Mouse (Mus musculus) intestine, embryonic 14.5 days (tissue): ENCODE results near the gene Pik3cd. TPM values are rescaled to one million over a fixed set of nuclear protein-coding genes. Genes with fewer than 3 reads are reported as not detected.

Source experiments
- ATAC-seq: fragments of 200-750 bp; cut with Nextera tagmentation; replicated peaks from 2 replicates; pipeline ENCODE4 v1.8.0; 2017; ENCODE audit warnings: low read depth, moderate number of reproducible peaks, moderate TSS enrichment, moderate library complexity; ENCODE audit not compliant: low FRiP score, low TSS enrichment
- DNase-seq: peaks from one replicate; pipeline ENCODE4 v3.0.0-alpha.2; 2018; ENCODE audit warnings: low spot score
- H3K27ac ChIP-seq: fragments of 300-500 bp; sonication (generic); 2 replicates; pipeline ENCODE4 v1.5.1; 2014; ENCODE audit warnings: low read depth, mild to moderate bottlenecking, control low read depth
- H3K27me3 ChIP-seq: fragments of 300-500 bp; sonication (generic); replicated peaks from 2 replicates; pipeline ENCODE4 v1.6.1; 2014; ENCODE audit warnings: low read length, control low read depth; ENCODE audit not compliant: control insufficient read depth, insufficient read depth
- H3K36me3 ChIP-seq: fragments of 300-500 bp; sonication (generic); 2 replicates; pipeline ENCODE4 v1.6.1; 2014; ENCODE audit warnings: low read length, control low read depth; ENCODE audit not compliant: control insufficient read depth, insufficient read depth
- H3K4me1 ChIP-seq: fragments of 300-500 bp; sonication (generic); replicated peaks from 2 replicates; pipeline ENCODE4 v1.6.1; 2014; ENCODE audit warnings: low read length, control low read depth, mixed read lengths; ENCODE audit not compliant: control insufficient read depth, insufficient read depth
- H3K4me2 ChIP-seq: fragments of 300-500 bp; sonication (generic); 2 replicates; pipeline ENCODE4 v1.6.1; 2014; ENCODE audit warnings: low read length
- H3K4me3 ChIP-seq: fragments of 300-500 bp; sonication (generic); 2 replicates; pipeline ENCODE4 v1.5.1; 2014; ENCODE audit warnings: low read depth, low read length, control low read depth, mixed read lengths
- H3K9ac ChIP-seq: fragments of 300-500 bp; sonication (generic); 2 replicates; pipeline ENCODE4 v1.6.1; 2014; ENCODE audit warnings: mild to moderate bottlenecking, low read length
- H3K9me3 ChIP-seq: fragments of 300-500 bp; sonication (generic); 2 replicates; pipeline ENCODE4 v1.6.1; 2016; ENCODE audit warnings: low read length, control low read depth; ENCODE audit not compliant: control insufficient read depth
- WGBS: fragments of 180-500 bp; shearing (Covaris S2); extraction: QIAGEN DNeasy Blood & Tissue Kit; methylation state at CpG from one replicate; pipeline ENCODE4 v1.1.7; 2014; 5-methylcytosine and 5-hydroxymethylcytosine counted together
- polyA plus RNA-seq: library from polyadenylated mRNA; unstranded; fragments of >200 nt; fragmentation: Nextera tagmentation; extraction: Ambion mirVana; gene quantifications from 2 replicates; pipeline ENCODE4 v1.2.1, GENCODE M21; 2014

The Pik3cd gene
- polyA plus RNA-seq, 1 experiment from 2014 or later = 5.2 TPM

- DNase-seq (peak; percentile 94), ATAC-seq (peak; percentile 88)
- Histone ChIP-seq H3K27me3 (no peaks in the 10 kb centered on the region), H3K4me1 (peaks cover 32% of the 10 kb centered on the region), H3K27ac (peak within 1 kb of the TSS; percentile 76), H3K9me3 (no peaks in the 10 kb centered on the region), H3K4me3 (peak within 1 kb of the TSS; percentile 67), H3K9ac (peak within 1 kb of the TSS; percentile 78), H3K4me2 (peak within 1 kb of the TSS; percentile 96), H3K36me3 (no peaks in the 10 kb centered on the region)
- under 1% methylated on average over 85 of the region's 97 CpGs for WGBS
These were observed 35.3 kb upstream of the Pik3cd start, which contains the start of gene Tmem201 for GRCm38 (mm10) chr4:149737383-149738324. TSS of gene Tmem201 (minus strand) at chr4:149738044.

DNA sequence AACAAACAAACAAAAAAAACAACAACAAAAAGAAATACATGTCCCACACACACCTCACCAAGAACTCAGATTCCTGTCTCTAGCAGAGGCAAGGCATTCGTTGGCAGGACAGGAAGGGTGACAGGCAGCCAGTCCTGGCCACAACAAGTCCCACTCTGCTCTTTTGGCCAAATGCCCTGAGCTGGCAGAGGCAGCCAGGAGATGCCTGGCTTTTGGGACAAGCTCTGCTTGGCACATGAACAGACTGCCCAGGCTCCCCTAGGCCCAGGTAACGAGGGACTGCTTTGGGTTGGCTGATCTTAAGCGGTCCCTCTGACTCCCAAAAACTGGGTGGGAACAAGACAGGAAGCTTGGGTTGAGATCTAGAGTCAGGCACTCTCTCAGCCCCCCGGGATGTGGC lies 34.2 kb upstream of the Pik3cd start:
- Histone ChIP-seq H3K36me3 (0 out of 2 replicates have a peak, but pooled peaks cover 4% of the 10 kb centered on the region), H3K9ac (peak overlapping the region; percentile 78), H3K9me3 (no peaks in the 10 kb centered on the region), H3K4me1 (peaks cover 34% of the 10 kb centered on the region), H3K4me2 (peak overlapping the region; percentile 96), H3K27me3 (no peaks in the 10 kb centered on the region), H3K27ac (no peak overlapping the region), H3K4me3 (peak overlapping the region; percentile 67)
- ATAC-seq (no peak), DNase-seq (no peak)
- 37% methylated on average over 4 of the region's 4 CpGs for whole genome bisulfite sequencing

DNA sequence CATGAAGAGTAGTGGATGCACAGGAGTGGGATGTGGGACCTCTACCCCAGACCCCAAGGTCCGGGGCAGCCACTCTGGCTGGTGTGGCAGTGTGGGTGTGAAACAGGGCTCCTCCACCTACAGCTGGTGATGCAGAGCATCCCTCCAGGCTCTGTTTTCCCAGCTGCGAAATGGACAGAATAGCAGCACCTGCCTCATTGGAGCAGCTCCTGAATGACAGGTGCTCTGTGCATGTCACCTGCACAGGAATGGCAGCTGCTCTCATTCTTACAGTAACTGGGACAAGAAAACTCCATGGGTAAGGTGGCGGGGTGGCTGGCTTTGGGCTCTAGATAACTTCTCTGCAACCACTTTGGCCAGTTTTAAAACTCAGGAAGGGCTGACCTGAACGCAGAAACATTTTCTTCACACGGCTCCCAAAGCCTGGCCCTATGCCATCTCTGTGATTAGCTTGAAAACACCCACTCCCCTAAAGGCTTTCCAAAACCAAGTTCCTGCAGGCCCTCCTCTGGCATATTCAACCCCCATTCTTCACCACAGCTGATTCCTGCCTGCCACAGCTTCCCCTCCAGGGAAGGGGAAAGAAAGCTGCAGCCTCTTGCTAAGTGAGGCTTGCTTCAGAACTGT lies 33.4 kb upstream of the Pik3cd start:
- H3K4me1 ChIP-seq = peaks cover 34% of the 10 kb centered on the region
- 70% methylated on average over 5 of the region's 5 CpGs for WGBS

DNA sequence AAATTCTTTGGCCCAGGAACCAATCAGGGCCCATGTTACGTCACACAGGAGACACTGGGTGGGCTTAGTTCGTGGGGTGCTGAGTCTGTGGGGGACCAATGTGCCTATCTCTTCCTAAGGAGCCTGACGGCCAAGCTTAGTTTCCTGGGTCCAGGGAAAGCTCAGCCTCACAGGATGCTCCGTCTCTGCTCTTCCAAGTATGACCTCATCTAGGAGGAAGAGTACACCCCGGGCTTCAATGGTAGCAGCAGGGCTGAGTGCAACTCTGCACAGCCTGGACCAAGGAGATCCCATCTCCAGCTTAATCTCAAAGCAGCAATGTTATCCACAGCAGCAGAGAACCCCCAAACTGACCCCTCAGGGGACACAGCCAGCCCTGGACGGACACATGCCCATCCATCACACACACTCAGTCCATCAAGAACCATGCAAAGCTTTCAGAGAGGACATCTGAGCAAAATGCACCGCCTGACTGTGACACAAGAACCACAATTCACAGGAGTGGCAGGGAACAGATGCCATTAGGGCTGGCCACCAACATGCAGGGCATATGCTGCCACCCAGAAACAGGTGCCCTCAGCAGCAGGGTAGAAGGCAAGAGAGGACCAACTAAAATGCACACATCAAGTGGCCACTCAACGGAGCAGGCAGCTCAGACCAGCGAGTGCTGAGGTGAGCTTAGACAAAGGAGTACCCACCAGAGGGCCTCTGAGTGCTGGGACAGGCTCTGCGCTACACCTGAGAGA lies 32.5 kb upstream of the Pik3cd start:
- H3K4me1 ChIP-seq = peaks cover 34% of the 10 kb centered on the region
- H3K27me3 ChIP-seq = no peaks in the 10 kb centered on the region
- DNase-seq = no peak
- peaks cover 20% of the 10 kb centered on the region for H3K36me3 ChIP-seq
- H3K4me2 ChIP-seq = no peak overlapping the region
- H3K27ac ChIP-seq = no peak overlapping the region
- H3K9me3 ChIP-seq = no peaks in the 10 kb centered on the region
- 78% methylated on average over 10 of the region's 10 CpGs for WGBS
- no peak for ATAC-seq
- H3K4me3 ChIP-seq = no peak overlapping the region
- H3K9ac ChIP-seq = no peak overlapping the region

More for the DNA sequence above, 33.4 kb upstream of the Pik3cd start:
- no peaks in the 10 kb centered on the region for H3K9me3 ChIP-seq
- H3K9ac ChIP-seq = no peak overlapping the region
- H3K27ac ChIP-seq = no peak overlapping the region
- peak overlapping the region; percentile 96; the same call in 1 of the 2 replicates for H3K4me2 ChIP-seq
- H3K27me3 ChIP-seq = no peaks in the 10 kb centered on the region
- no peak for DNase-seq
- H3K4me3 ChIP-seq = no peak overlapping the region
- no peak for ATAC-seq
- peaks cover 12% of the 10 kb centered on the region for H3K36me3 ChIP-seq

DNA sequence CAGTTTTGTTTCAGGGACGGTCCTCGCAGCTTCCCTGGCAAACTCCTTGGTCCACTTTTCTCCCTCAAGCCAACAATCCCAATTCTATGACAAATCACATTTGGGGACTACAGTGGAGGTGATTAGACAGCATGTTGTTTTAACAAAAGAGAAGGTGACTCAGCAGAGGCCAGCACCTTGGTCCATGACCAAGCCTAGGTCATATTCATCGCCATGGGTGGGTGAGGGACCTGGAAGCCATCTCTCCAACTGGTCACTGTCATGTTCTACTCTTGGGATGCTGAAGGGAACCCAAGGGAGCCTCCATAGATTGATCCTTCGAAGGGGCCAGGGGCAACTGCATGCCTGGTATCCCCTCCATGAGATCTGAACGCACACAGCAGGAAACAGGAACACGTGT lies 31.9 kb upstream of the Pik3cd start:
- H3K4me1 ChIP-seq = peaks cover 34% of the 10 kb centered on the region
- ATAC-seq (no peak), DNase-seq (no peak)
- WGBS = 80% methylated on average over 6 of the region's 6 CpGs
- no peaks in the 10 kb centered on the region for H3K27me3 ChIP-seq
- no peak overlapping the region for H3K4me3 ChIP-seq
- H3K36me3 ChIP-seq = peaks cover 27% of the 10 kb centered on the region
- peak overlapping the region; percentile 33; the same call in 1 of the 2 replicates for H3K27ac ChIP-seq
- no peaks in the 10 kb centered on the region for H3K9me3 ChIP-seq
- no peak overlapping the region for H3K9ac ChIP-seq
- no peak overlapping the region for H3K4me2 ChIP-seq

DNA sequence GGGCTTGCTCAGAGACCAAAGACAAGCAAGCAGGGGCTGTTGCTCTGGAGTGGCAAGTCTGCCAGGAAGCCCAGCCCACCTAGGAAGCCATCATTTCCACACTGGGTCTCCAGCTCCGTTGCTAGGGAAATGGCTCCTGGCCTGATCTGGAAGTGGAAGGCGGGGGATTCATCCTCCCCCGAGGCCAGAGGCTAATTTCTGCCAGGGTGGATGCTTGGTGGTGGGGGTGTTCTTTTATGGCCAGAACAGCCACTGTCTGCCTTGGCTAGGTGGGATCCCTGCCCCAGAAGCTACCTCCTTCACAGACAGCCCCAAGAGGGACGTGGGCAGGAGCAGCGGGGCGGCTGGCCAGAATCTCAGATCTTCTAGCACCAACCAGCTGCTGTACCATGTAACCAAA lies 31.4 kb upstream of the Pik3cd start:
- Histone ChIP-seq H3K9me3 (no peaks in the 10 kb centered on the region), H3K9ac (no peak overlapping the region), H3K4me1 (peaks cover 34% of the 10 kb centered on the region), H3K4me2 (no peak overlapping the region), H3K4me3 (no peak overlapping the region), H3K27ac (peak overlapping the region; percentile 33; the same call in 1 of the 2 replicates), H3K27me3 (no peaks in the 10 kb centered on the region), H3K36me3 (peaks cover 32% of the 10 kb centered on the region)
- ATAC-seq (no peak), DNase-seq (no peak)
- 41% methylated on average over 6 of the region's 6 CpGs for WGBS

GRCm38 (mm10) chr4:149732800-149733199 lies 30.4 kb upstream of the Pik3cd start:
- 67% methylated on average over 10 of the region's 10 CpGs for WGBS
- Histone ChIP-seq H3K4me3 (no peak overlapping the region), H3K36me3 (peaks cover 41% of the 10 kb centered on the region), H3K9ac (no peak overlapping the region), H3K27ac (peak overlapping the region; percentile 11; the same call in 1 of the 2 replicates), H3K4me2 (no peak overlapping the region), H3K4me1 (peaks cover 34% of the 10 kb centered on the region), H3K27me3 (no peaks in the 10 kb centered on the region), H3K9me3 (no peaks in the 10 kb centered on the region)
- ATAC-seq (no peak), DNase-seq (no peak)

- no peak for ATAC-seq
- Histone ChIP-seq H3K4me2 (no peak overlapping the region), H3K9ac (no peak overlapping the region), H3K4me1 (peaks cover 34% of the 10 kb centered on the region), H3K27ac (peak overlapping the region; percentile 11; the same call in 1 of the 2 replicates), H3K27me3 (no peaks in the 10 kb centered on the region), H3K36me3 (peaks cover 46% of the 10 kb centered on the region), H3K9me3 (no peaks in the 10 kb centered on the region), H3K4me3 (no peak overlapping the region)
- no peak for DNase-seq
- 90% methylated on average over 3 of the region's 3 CpGs for WGBS
These were observed 29.9 kb upstream of the Pik3cd start for GRCm38 (mm10) chr4:149732313-149732712.
